Mouse (Mus musculus) c-Kit-negative CD71-positive TER-119-positive erythroid progenitor cells, embryonic 14.5 days (primary cell): ENCODE data around the gene Rhox7a.
"Not testable (repeated sequence)": the region's sequence is repeated elsewhere in the genome, so short reads cannot be mapped to it uniquely, and the experiment has no call there.

ENCODE experiments used
- DNase-seq: peaks from one replicate; pipeline ENCODE4 v3.0.0-alpha.2; 2013; ENCODE audit warnings: low read depth, low spot score

Rhox7a gene

DNA sequence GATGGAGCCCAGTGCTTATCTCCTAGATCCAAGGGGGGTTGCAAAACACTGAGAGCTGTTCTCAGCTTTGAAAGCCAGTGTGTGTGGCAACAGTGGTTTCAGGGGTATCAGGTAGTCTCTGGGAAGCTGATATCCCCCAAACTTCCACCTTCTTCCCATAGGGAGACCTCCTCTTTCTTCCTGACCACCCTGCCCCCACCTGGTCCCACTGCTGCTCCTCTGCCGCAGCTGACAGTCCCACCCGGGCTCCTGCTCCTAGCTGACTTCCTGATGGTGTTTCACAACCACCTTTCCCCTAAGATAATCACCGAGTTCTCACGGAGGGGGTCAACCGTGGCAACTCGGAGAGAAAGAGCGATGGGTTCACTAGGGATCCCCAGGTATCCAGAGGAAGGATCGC is at the start of gene Rhox7a:
Rhox7a (plus strand) TSS at position 301 of the 400 bp plus-strand sequence.
- DNase-seq, result not testable (repeated sequence)

DNA sequence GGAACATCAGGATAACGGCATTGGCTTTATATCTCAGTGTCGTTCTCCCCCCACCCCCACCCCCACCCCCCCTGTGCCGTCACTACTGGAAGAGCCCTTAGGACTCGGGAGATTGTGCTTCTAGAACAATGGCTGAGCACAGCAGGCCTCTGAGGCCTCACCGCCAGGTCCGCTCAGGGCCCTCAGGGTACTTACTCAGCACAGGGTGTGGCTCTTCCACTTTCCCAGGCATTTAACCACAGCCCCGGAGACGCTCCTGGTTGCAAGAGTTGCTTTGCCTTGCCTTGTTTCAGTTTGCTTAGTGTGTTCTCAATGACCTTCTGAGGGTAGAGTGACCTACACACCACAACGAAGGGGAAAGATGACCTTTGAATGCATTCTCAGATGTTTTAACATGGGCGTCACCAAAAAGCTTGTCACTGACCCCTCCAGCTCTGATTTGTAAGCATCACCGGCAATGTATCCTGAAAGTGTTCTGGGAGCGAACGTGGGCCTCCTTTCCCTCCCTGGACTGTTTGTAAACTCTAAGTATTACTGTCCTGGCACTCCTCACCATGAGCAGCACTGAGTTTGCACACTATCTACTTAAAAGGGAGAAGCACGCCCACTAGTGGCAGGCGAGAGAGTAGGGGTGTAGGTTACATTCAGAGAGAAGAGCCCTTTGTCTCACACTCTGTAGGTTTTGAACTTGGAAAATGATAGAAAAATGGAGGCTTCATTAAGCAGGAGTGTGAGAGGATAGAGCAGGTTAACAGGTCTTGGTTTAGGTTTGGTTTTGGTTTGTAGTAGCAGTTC is 24.0 kb upstream of the Rhox7a start:
- no peak for DNase-seq

DNA sequence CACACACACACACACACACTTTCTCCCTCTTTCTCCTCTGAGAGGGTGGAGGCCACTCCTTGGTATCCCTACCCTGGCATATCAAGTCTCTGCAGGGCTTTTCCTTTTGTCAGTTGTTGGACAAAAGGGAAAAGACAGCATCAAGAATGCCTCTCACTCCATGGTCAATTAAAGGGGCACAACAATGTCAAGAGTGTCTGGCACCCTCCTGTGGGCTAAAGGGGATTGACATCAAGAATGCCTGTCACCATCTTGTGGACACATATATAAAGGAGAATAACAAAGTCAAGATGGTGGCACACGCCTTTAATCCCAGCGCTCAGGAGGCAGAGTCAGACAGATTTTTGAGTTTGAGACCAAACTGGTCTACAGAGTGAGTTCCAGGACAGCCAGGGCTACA is 22.1 kb upstream of the Rhox7a start:
- no peak for DNase-seq

DNA sequence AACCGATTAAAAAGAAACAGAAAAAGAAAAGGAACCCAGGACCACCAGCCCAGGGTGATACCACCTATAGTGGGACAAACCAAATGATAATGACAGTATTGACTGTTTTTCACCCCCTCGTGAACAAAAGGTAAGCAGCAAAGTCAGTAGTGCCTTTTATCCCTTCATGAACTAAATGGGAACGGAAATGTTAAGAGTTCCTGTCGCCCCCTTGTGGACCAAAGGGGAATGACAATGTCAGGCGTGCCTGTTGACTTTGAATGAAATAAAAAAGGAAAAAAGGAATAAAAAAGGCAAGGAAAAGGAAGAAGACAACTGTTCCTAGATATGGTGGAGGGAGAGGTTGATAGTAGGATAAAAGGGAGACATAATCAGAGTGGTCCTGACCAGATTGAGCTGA is 20.3 kb upstream of the Rhox7a start:
- DNase-seq, result no peak

DNA sequence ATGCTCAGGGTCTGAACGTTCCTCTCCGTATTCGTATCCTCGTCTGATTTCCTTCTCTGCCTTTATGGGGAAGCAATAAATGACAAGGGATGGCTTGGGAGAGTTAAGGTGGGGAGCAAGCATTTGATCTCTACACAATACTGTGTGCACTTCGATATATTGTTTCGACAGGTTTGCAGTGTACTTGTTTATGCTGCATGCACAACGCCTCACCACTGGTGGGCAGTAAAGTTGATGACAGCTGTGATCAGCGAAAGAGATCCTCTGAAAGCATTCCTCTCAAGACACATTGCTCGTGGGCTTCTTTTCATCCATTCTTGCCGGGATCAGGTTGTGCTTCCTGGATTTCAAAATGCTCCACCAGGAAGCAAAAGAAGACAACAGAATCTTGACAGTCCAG is 15.8 kb upstream of the Rhox7a start:
- DNase-seq, result no peak

DNA sequence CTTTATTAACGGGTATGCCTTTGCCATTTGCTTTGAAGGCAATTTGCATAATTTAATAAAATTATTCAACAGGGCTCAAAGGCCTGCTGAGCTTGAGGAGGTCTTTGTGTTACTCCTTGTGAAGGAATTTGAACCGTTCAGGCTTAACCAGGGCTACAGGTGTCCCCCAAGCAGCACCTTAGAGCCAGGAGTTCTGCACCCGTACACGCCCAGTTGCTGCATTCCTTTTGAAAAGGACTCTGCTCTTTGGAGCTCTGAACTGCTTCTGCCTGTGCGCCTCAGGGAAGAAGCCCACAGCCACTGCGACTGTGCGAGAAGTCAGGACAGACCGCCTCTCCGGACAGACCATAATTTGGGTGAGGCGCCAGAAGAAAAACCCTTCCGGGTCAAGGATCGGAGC is 4.9 kb upstream of the Rhox7a start, which contains the start of gene Rhox6:
Rhox6 (plus strand) TSS at position 301 of the 400 bp plus-strand sequence.
- not testable (repeated sequence) for DNase-seq

DNA sequence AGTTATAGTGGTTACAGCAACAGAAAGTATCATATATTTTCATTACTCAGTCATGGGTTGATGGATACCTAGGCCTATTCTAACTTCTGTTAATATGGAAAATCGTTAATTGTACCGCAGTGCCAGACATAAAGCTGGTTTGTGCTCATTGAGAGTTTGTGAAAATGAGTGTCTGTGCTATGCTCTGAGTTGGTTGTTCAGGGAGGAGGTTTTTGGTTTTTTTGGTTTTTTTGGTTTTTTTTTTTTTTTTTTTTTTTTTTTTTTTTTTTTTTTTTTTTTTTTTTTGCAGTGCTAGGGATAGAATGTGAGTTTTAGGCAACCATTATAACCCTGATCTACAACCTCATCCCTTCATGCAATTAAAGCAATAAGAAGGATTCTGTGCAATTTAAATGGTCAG is 40.2 kb downstream of the Rhox7a start:
- no peak for DNase-seq

DNA sequence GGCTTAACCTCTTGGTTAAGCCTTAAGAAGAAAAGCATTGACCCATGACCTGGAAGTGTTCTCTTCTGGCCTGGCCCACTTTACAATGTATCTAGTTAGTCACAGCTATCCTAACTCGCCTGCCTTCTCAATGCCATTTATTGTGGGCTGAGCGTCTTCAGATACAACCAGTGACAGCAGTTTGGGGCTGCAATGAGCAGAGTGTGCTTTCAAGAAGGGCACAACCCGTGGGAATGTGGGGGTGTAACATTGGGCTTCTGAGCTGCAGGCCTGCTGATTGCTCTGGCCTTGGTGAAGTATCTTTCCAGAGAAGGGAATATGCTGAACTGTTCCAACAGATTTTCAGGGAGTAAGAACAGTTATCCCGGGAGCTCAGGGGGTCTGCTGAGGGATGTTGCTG is 47.4 kb downstream of the Rhox7a start, which contains the start of gene Rhox8:
Rhox8 (minus strand) TSS at position 101 of the 400 bp plus-strand sequence.
- DNase-seq, result no peak
